Mouse (Mus musculus) hindbrain, embryonic 10.5 days (tissue): ENCODE measurements at regions not wholly inside any gene's neighbourhood (a gene's known extent, or its start where the extent isn't known, plus 50 kb on each side); places are given as distances from the start of the nearest gene placed in this dataset.

Source experiments
- DNase-seq: peaks from one replicate; pipeline ENCODE4 v3.0.0-alpha.2; 2017; ENCODE audit warnings: low spot score
- H3K27ac ChIP-seq: fragments of 300-500 bp; sonication (generic); 2 replicates; pipeline ENCODE4 v1.5.1; 2016; ENCODE audit warnings: mild to moderate bottlenecking, moderate library complexity
- H3K27me3 ChIP-seq: fragments of 300-500 bp; sonication (generic); 2 replicates; pipeline ENCODE4 v1.6.1; 2016; ENCODE audit warnings: mild to moderate bottlenecking; ENCODE audit not compliant: poor library complexity, insufficient read depth, severe bottlenecking
- H3K36me3 ChIP-seq: fragments of 300-500 bp; sonication (generic); 2 replicates; pipeline ENCODE4 v1.6.1; 2016; ENCODE audit warnings: mild to moderate bottlenecking, moderate library complexity
- H3K4me1 ChIP-seq: fragments of 300-500 bp; sonication (generic); replicated peaks from 2 replicates; pipeline ENCODE4 v1.6.1; 2016; ENCODE audit warnings: mild to moderate bottlenecking
- H3K4me3 ChIP-seq: fragments of 300-500 bp; sonication (generic); 2 replicates; pipeline ENCODE4 v1.5.1; 2016; ENCODE audit warnings: mild to moderate bottlenecking, moderate library complexity
- H3K9me3 ChIP-seq: fragments of 300-500 bp; sonication (generic); 2 replicates; pipeline ENCODE4 v1.6.1; 2016; ENCODE audit warnings: mild to moderate bottlenecking, moderate library complexity
- WGBS: fragments of 180-500 bp; shearing (Covaris S2); methylation state at CpG from one replicate; pipeline ENCODE4 v1.1.7; 2016; 5-methylcytosine and 5-hydroxymethylcytosine counted together

- Histone ChIP-seq H3K9me3 (no peaks in the 10 kb centered on the region), H3K4me1 (peaks cover 33% of the 10 kb centered on the region), H3K27ac (no peak overlapping the region), H3K27me3 (peaks cover 18% of the 10 kb centered on the region; the same call in 1 of the 2 replicates), H3K4me3 (no peak overlapping the region), H3K36me3 (no peaks in the 10 kb centered on the region)
- 80% methylated on average over 5 of the region's 5 CpGs for WGBS
- DNase-seq, result no peak
Observed at GRCm38 (mm10) chr13:44235236-44235635, 450.7 kb downstream of the Cd83 start.

- H3K9me3 ChIP-seq, result no peaks in the 10 kb centered on the region
- H3K27me3 ChIP-seq, result peaks cover 12% of the 10 kb centered on the region; the same call in 1 of the 2 replicates
- H3K4me1 ChIP-seq, result peaks cover 27% of the 10 kb centered on the region
- 83% methylated on average over 2 of the region's 2 CpGs for WGBS
- H3K36me3 ChIP-seq, result no peaks in the 10 kb centered on the region
- no peak for DNase-seq
- no peak overlapping the region for H3K27ac ChIP-seq
- no peak overlapping the region for H3K4me3 ChIP-seq
Observed at GRCm38 (mm10) chr13:44235941-44236340, 451.4 kb downstream of the Cd83 start.

GRCm38 (mm10) chr13:44238308-44238707 is 453.7 kb downstream of the Cd83 start:
- Histone ChIP-seq H3K36me3 (no peaks in the 10 kb centered on the region), H3K27ac (no peak overlapping the region), H3K9me3 (no peaks in the 10 kb centered on the region), H3K27me3 (peaks cover 9% of the 10 kb centered on the region; the same call in 1 of the 2 replicates), H3K4me1 (peaks cover 4% of the 10 kb centered on the region), H3K4me3 (no peak overlapping the region)
- DNase-seq, result no peak
- 88% methylated on average over 11 of the region's 11 CpGs for WGBS

GRCm38 (mm10) chr13:44243211-44243610 is 458.6 kb downstream of the Cd83 start:
- no peaks in the 10 kb centered on the region for H3K27me3 ChIP-seq
- no peak overlapping the region for H3K4me3 ChIP-seq
- H3K36me3 ChIP-seq, result no peaks in the 10 kb centered on the region
- H3K9me3 ChIP-seq, result no peaks in the 10 kb centered on the region
- WGBS, result 95% methylated on average over 6 of the region's 6 CpGs
- no peak for DNase-seq
- no peak overlapping the region for H3K27ac ChIP-seq
- 0 out of 2 replicates have a peak, but pooled peaks cover 2% of the 10 kb centered on the region for H3K4me1 ChIP-seq

- WGBS, result 85% methylated on average over 7 of the region's 7 CpGs
- H3K27me3 ChIP-seq, result no peaks in the 10 kb centered on the region
- no peak for DNase-seq
- H3K4me1 ChIP-seq, result peaks cover 8% of the 10 kb centered on the region; the same call in 1 of the 2 replicates
- no peaks in the 10 kb centered on the region for H3K9me3 ChIP-seq
- H3K36me3 ChIP-seq, result no peaks in the 10 kb centered on the region
- no peak overlapping the region for H3K27ac ChIP-seq
- no peak overlapping the region for H3K4me3 ChIP-seq
Observed at GRCm38 (mm10) chr13:44246714-44247251, 462.2 kb downstream of the Cd83 start.

GRCm38 (mm10) chr13:44247861-44248260 is 463.3 kb downstream of the Cd83 start:
- Histone ChIP-seq H3K4me1 (peaks cover 8% of the 10 kb centered on the region; the same call in 1 of the 2 replicates), H3K4me3 (no peak overlapping the region), H3K9me3 (no peaks in the 10 kb centered on the region), H3K27me3 (no peaks in the 10 kb centered on the region), H3K27ac (no peak overlapping the region), H3K36me3 (no peaks in the 10 kb centered on the region)
- 91% methylated on average over 11 of the region's 11 CpGs for WGBS
- no peak for DNase-seq

GRCm38 (mm10) chr13:44248401-44248800 is 463.8 kb downstream of the Cd83 start:
- H3K36me3 ChIP-seq, result no peaks in the 10 kb centered on the region
- H3K4me3 ChIP-seq, result no peak overlapping the region
- H3K4me1 ChIP-seq, result peaks cover 8% of the 10 kb centered on the region; the same call in 1 of the 2 replicates
- H3K9me3 ChIP-seq, result no peaks in the 10 kb centered on the region
- H3K27ac ChIP-seq, result no peak overlapping the region
- WGBS, result 70% methylated on average over 8 of the region's 8 CpGs
- no peak for DNase-seq
- H3K27me3 ChIP-seq, result no peaks in the 10 kb centered on the region

- WGBS, result 87% methylated on average over 2 of the region's 2 CpGs
Observed at GRCm38 (mm10) chr13:44249119-44249518, 464.5 kb downstream of the Cd83 start.

GRCm38 (mm10) chr13:44250474-44251201 is 466.1 kb downstream of the Cd83 start:
- Histone ChIP-seq H3K4me1 (peaks cover 8% of the 10 kb centered on the region; the same call in 1 of the 2 replicates), H3K36me3 (no peaks in the 10 kb centered on the region), H3K27ac (no peak overlapping the region), H3K9me3 (no peaks in the 10 kb centered on the region), H3K4me3 (no peak overlapping the region), H3K27me3 (no peaks in the 10 kb centered on the region)
- no peak for DNase-seq
- WGBS, result 82% methylated on average over 11 of the region's 11 CpGs

More at GRCm38 (mm10) chr13:44249119-44249518, 464.5 kb downstream of the Cd83 start:
- no peaks in the 10 kb centered on the region for H3K36me3 ChIP-seq
- H3K4me1 ChIP-seq, result peaks cover 8% of the 10 kb centered on the region; the same call in 1 of the 2 replicates
- H3K27me3 ChIP-seq, result no peaks in the 10 kb centered on the region
- no peak overlapping the region for H3K27ac ChIP-seq
- DNase-seq, result no peak
- no peaks in the 10 kb centered on the region for H3K9me3 ChIP-seq
- no peak overlapping the region for H3K4me3 ChIP-seq

- no peaks in the 10 kb centered on the region for H3K27me3 ChIP-seq
- WGBS, result 91% methylated on average over 1 of the region's 1 CpGs
- no peak overlapping the region for H3K27ac ChIP-seq
- H3K4me3 ChIP-seq, result no peak overlapping the region
- DNase-seq, result no peak
- H3K9me3 ChIP-seq, result no peaks in the 10 kb centered on the region
- H3K36me3 ChIP-seq, result no peaks in the 10 kb centered on the region
- peaks cover 8% of the 10 kb centered on the region; the same call in 1 of the 2 replicates for H3K4me1 ChIP-seq
Observed at GRCm38 (mm10) chr13:44251503-44251902, 466.9 kb downstream of the Cd83 start.

GRCm38 (mm10) chr13:44252496-44252895 is 467.9 kb downstream of the Cd83 start:
- no peak for DNase-seq
- Histone ChIP-seq H3K27me3 (no peaks in the 10 kb centered on the region), H3K9me3 (no peaks in the 10 kb centered on the region), H3K4me1 (peaks cover 8% of the 10 kb centered on the region; the same call in 1 of the 2 replicates), H3K36me3 (no peaks in the 10 kb centered on the region), H3K4me3 (no peak overlapping the region), H3K27ac (no peak overlapping the region)
- WGBS, result 79% methylated on average over 3 of the region's 3 CpGs

GRCm38 (mm10) chr13:44258422-44258821 is 470.9 kb upstream of the Jarid2 start:
- H3K27me3 ChIP-seq, result no peaks in the 10 kb centered on the region
- no peak overlapping the region for H3K4me3 ChIP-seq
- WGBS, result 93% methylated on average over 10 of the region's 10 CpGs
- H3K27ac ChIP-seq, result no peak overlapping the region
- no peaks in the 10 kb centered on the region for H3K9me3 ChIP-seq
- H3K4me1 ChIP-seq, result no peaks in the 10 kb centered on the region
- DNase-seq, result no peak
- H3K36me3 ChIP-seq, result no peaks in the 10 kb centered on the region

GRCm38 (mm10) chr13:44260039-44260438 is 469.2 kb upstream of the Jarid2 start:
- Histone ChIP-seq H3K9me3 (no peaks in the 10 kb centered on the region), H3K27me3 (no peaks in the 10 kb centered on the region), H3K4me1 (no peaks in the 10 kb centered on the region), H3K36me3 (no peaks in the 10 kb centered on the region), H3K4me3 (no peak overlapping the region), H3K27ac (no peak overlapping the region)
- DNase-seq, result no peak
- WGBS, result 69% methylated on average over 6 of the region's 6 CpGs
